Mouse (Mus musculus): ENCODE data around the gene Vmn1r191. TPM values are rescaled to one million over a fixed set of nuclear protein-coding genes. Genes with fewer than 3 reads are reported as not detected.
"Not testable (repeated sequence)": the region's sequence is repeated elsewhere in the genome, so short reads cannot be mapped to it uniquely, and the experiment has no call there.

The Vmn1r191 gene
- total RNA-seq (2021), result not detected

DNA sequence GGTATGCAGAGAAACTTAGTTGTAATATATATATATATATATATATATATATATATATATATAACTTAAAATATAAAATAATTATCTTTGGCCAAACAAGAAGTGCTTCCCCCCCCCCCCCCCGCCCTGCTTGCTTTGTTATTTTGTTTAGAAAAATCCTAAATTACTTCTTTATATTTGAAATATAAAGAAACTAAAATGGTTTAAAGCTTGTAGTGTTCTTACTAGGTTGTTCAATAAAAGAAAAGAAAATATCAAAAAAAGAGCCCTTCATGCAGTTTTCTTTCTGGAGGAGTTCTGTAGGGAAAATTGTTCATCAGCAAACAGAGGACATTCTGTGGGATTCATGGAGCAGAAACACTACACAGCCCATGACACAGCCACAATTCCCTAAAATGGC is at the start of gene Vmn1r191:
Vmn1r191 (minus strand) TSS at position 101 of the 400 bp plus-strand sequence.
- intact Hi-C loops (cut with DNase I), result no loop called here

DNA sequence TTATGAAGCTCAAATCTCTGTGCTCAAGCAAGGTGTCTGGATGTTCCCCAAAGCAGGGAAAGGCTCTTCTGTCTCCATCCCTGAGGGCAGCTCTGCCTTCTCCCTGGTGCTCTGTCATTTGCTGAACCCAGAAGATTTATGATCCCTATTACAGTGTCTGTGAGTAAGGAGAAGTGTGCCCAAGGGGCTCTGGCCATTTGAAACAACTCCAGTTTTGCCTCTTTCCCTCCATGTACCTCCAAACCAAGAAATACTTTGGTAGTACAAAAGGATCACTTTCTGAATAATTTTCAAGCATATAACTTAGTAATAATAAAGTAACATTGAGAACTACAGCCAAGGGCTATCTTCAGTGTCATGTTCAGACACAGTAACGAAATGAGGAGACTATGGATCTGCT is 39.3 kb upstream of the Vmn1r191 start, which contains the start of gene Vmn1r193:
Vmn1r193 (minus strand) TSS at position 101 of the 400 bp plus-strand sequence.
- DNase-seq; intact Hi-C loops (cut with DNase I): not testable (repeated sequence)

More for the DNA sequence above, at the start of gene Vmn1r191:
- no peak for DNase-seq

- DNase-seq; intact Hi-C loops (cut with DNase I): not testable (repeated sequence)
Observed at GRCm38 (mm10) chr13:22192756-22193155, 9.0 kb upstream of the Vmn1r191 start.

- intact Hi-C loops (cut with DNase I), result no loop called here
- DNase-seq, result no peak
Observed at GRCm38 (mm10) chr13:22191041-22191440, 7.3 kb upstream of the Vmn1r191 start, which contains the start of gene Vmn1r192. Gene Vmn1r192, minus strand, starts transcription at chr13:22191141.

- DNase-seq, result no peak
- intact Hi-C loops (cut with DNase I), result no loop called here
Observed at GRCm38 (mm10) chr13:22190385-22190784, 6.6 kb upstream of the Vmn1r191 start.

GRCm38 (mm10) chr13:22189313-22189712 is 5.5 kb upstream of the Vmn1r191 start:
- intact Hi-C loops (cut with DNase I), result no loop called here

GRCm38 (mm10) chr13:22168416-22168815 is 15.4 kb downstream of the Vmn1r191 start:
- DNase-seq, result no peak
- intact Hi-C loops (cut with DNase I), result no loop called here

More at GRCm38 (mm10) chr13:22189313-22189712, 5.5 kb upstream of the Vmn1r191 start:
- no peak for DNase-seq

GRCm38 (mm10) chr13:22136495-22137293 is 47.1 kb downstream of the Vmn1r191 start:
- DNase-seq; intact Hi-C loops (cut with DNase I): not testable (repeated sequence)

Small RNA genes lying within 50 kb of the gene (microRNA-seq; reads per million reads assigned to microRNA genes)
- gene Gm23282, result not detected
- gene Gm25084, result not detected

Other genes starting within 250 kb of the Vmn1r191 start
- 10 to 100 TPM; 12.1 to 14.0 TPM for gene Zfp184, start 238.9 kb downstream of the Vmn1r191 start, total RNA-seq (2021)
- under 1 TPM in 1 of 2 experiments, not detected in 1; 0.12 TPM for gene Pom121l2, start 202.8 kb downstream of the Vmn1r191 start, total RNA-seq (2021)
- not detected for gene Prss16, start 174.2 kb downstream of the Vmn1r191 start, total RNA-seq (2021)
- 100 to 1,000 TPM; 126 to 134 TPM for gene Hist1h2ah, start 148.4 kb downstream of the Vmn1r191 start, total RNA-seq (2021)
- 100 to 1,000 TPM in 1 of 2 experiments, 10 to 100 TPM in 1; 95.1 to 120 TPM for gene Hist1h2bk, start 148.1 kb downstream of the Vmn1r191 start, total RNA-seq (2021)
- 10 to 100 TPM; 89.3 to 89.6 TPM for gene Hist1h4i, start 142.6 kb downstream of the Vmn1r191 start, total RNA-seq (2021)
- gene Hist1h2ag, start 141.0 kb downstream of the Vmn1r191 start, total RNA-seq (2021), result 10 to 100 TPM; 59.9 to 64.0 TPM
- 10 to 100 TPM; 53.8 to 62.6 TPM for gene Hist1h2bj, start 140.8 kb downstream of the Vmn1r191 start, total RNA-seq (2021)
- gene Vmn1r188, start 99.5 kb downstream of the Vmn1r191 start, total RNA-seq (2021), result not detected
- not detected for gene Vmn1r189, start 78.1 kb downstream of the Vmn1r191 start, total RNA-seq (2021)
- not detected for gene Vmn1r192, start 7.2 kb upstream of the Vmn1r191 start, total RNA-seq (2021)
- not detected for gene Vmn1r193, start 39.2 kb upstream of the Vmn1r191 start, total RNA-seq (2021)
- gene Vmn1r194, start 60.2 kb upstream of the Vmn1r191 start, total RNA-seq (2021), result not detected
- not detected for gene Vmn1r195, start 86.6 kb upstream of the Vmn1r191 start, total RNA-seq (2021)
- gene Vmn1r196, start 106.0 kb upstream of the Vmn1r191 start, total RNA-seq (2021), result not detected
- gene Vmn1r197, start 140.6 kb upstream of the Vmn1r191 start, total RNA-seq (2021), result not detected
- gene Vmn1r198, start 166.4 kb upstream of the Vmn1r191 start, total RNA-seq (2021), result not detected
- gene Vmn1r199, start 195.8 kb upstream of the Vmn1r191 start, total RNA-seq (2021), result not detected
- gene Vmn1r200, start 206.4 kb upstream of the Vmn1r191 start, total RNA-seq (2021), result not detected